ENCODE assay signal across 14 mouse cellular contexts in genomic region chr19:43156085-43156484, GRCm38 (mm10).
A peak's percentile ranks its signal among the peaks of the same experiment; 100 is the strongest.
DNase-seq lines count a peak whose midpoint lies in the region; ATAC-seq and TF ChIP-seq lines count a peak whose summit lies in the region.
"Had no signal": no experiment of that assay in that cellular context is flagged by ENCODE, and none has a peak within 500 bp of the region (broad histone marks: within the 10 kb centered on the region; RNA-seq: fewer than 3 reads in every experiment).

No protein-coding gene starts in this region.

- no peaks in the 10 kb centered on the region for H3K36me3 ChIP-seq in kidney, adult 2 months (ENCODE audit: control insufficient read depth, insufficient read depth, low read length)
- H3K36me3 ChIP-seq in embryonic facial prominence, embryonic 14.5 days (ENCODE audit: control insufficient read depth, insufficient read depth, low read length) = no peaks in the 10 kb centered on the region
- no peaks in the 10 kb centered on the region for H3K36me3 ChIP-seq in limb, embryonic 14.5 days (ENCODE audit: control insufficient read depth, insufficient read depth, low read length)

- WGBS in kidney, adult 2 months = 27% methylated on average over 8 of the region's 8 CpGs
- WGBS in embryonic facial prominence, embryonic 14.5 days = 38% methylated on average over 8 of the region's 8 CpGs
- 23% methylated on average over 8 of the region's 8 CpGs for WGBS in limb, embryonic 14.5 days

- no peaks in the 10 kb centered on the region for H3K4me1 ChIP-seq in kidney, adult 2 months (ENCODE audit: control insufficient read depth, insufficient read depth, low read length)
- H3K4me1 ChIP-seq in embryonic facial prominence, embryonic 14.5 days (ENCODE audit: control insufficient read depth, insufficient read depth, low read length) = peaks cover 6% of the 10 kb centered on the region; the same call in 1 of the 2 replicates
- H3K4me1 ChIP-seq in limb, embryonic 14.5 days (ENCODE audit: control insufficient read depth, insufficient read depth, low read length) = peaks cover 3% of the 10 kb centered on the region; the same call in 1 of the 2 replicates

- H3K27me3 ChIP-seq in kidney, adult 2 months (replicated peaks; ENCODE audit: control insufficient read depth, insufficient read depth, low read length) = no peaks in the 10 kb centered on the region
- H3K27me3 ChIP-seq in embryonic facial prominence, embryonic 14.5 days (replicated peaks; ENCODE audit: control insufficient read depth, insufficient read depth, low read length) = no peaks in the 10 kb centered on the region
- H3K27me3 ChIP-seq in limb, embryonic 14.5 days (ENCODE audit: control insufficient read depth, insufficient read depth, low read length) = no peaks in the 10 kb centered on the region

- no peak overlapping the region for H3K27ac ChIP-seq in kidney, adult 2 months (ENCODE audit: insufficient read depth, low read depth, low read length)
- no peak overlapping the region for H3K27ac ChIP-seq in embryonic facial prominence, embryonic 14.5 days (replicated peaks; ENCODE audit: low read depth, low read length)
- no peak overlapping the region for H3K27ac ChIP-seq in limb, embryonic 14.5 days (replicated peaks; ENCODE audit: low read depth, low read length)
- H3K27ac ChIP-seq: hindbrain, postnatal 0 days had no signal

- no peaks in the 10 kb centered on the region for H3K9me3 ChIP-seq in embryonic facial prominence, embryonic 14.5 days (ENCODE audit: control insufficient read depth, low read length)
- no peaks in the 10 kb centered on the region for H3K9me3 ChIP-seq in limb, embryonic 14.5 days (ENCODE audit: control insufficient read depth, low read length)

- no peak for TF ChIP-seq POLR2A in kidney, adult 2 months (IDR thresholded peaks at IDR 0.05; ENCODE audit: low read depth, low read length)
- TF ChIP-seq POLR2A in limb, embryonic 14.5 days (IDR thresholded peaks at IDR 0.05; ENCODE audit: borderline replicate concordance, extremely low read depth, insufficient read depth, insufficient read length) = no peak

- H3K4me2 ChIP-seq in embryonic facial prominence, embryonic 14.5 days (ENCODE audit: low read depth, low read length) = 0 out of 2 replicates have a peak overlapping the region, but pooled peaks have one; percentile 1
- H3K4me2 ChIP-seq in limb, embryonic 14.5 days (replicated peaks; ENCODE audit: low read depth, low read length, severe bottlenecking) = no peak overlapping the region
- H3K4me2 ChIP-seq: liver, embryonic 11.5 days had no signal

- peak; percentile 23 for DNase-seq in embryo, embryonic 11 days
- no peak for DNase-seq in embryo, embryonic 9.5 days (ENCODE audit: extremely low spot score)
- DNase-seq in kidney, postnatal 10 days = peak; percentile 26
- DNase-seq in kidney, adult 2 months = no peak
- DNase-seq in embryonic facial prominence, embryonic 14.5 days (ENCODE audit: low spot score) = peak; percentile 56
- DNase-seq in limb, embryonic 14.5 days (ENCODE audit: low spot score) = peak; percentile 45
- no peak for DNase-seq in thymus, postnatal 25 days
- DNase-seq: adrenal gland, postnatal 10 days; cerebellum, postnatal 25 days; kidney, postnatal 36 days had no signal

- H3K9ac ChIP-seq in embryonic facial prominence, embryonic 14.5 days (ENCODE audit: low read depth, low read length) = no peak overlapping the region
- H3K9ac ChIP-seq in limb, embryonic 14.5 days (ENCODE audit: low read depth, low read length, severe bottlenecking) = no peak overlapping the region

- no peak for TF ChIP-seq CTCF in kidney, adult 2 months (conservative IDR thresholded peaks at IDR 0.05; ENCODE audit: insufficient read depth, insufficient read length, low read depth, low read length)

- H3K4me3 ChIP-seq in kidney, adult 2 months (ENCODE audit: insufficient read depth, low read depth, low read length) = no peak overlapping the region
- no peak overlapping the region for H3K4me3 ChIP-seq in embryonic facial prominence, embryonic 14.5 days (ENCODE audit: low read depth, low read length)
- H3K4me3 ChIP-seq in limb, embryonic 14.5 days (replicated peaks; ENCODE audit: low read length) = no peak overlapping the region
- H3K4me3 ChIP-seq: erythroblast, embryonic 14.5 days had no signal

- no peak for ATAC-seq in embryonic facial prominence, embryonic 14.5 days (ENCODE audit: low read depth)
- ATAC-seq in limb, embryonic 14.5 days (ENCODE audit: low FRiP score, low read depth) = peak; percentile 73; the same call in 1 of the 2 replicates
- no peak for ATAC-seq in granulocyte monocyte progenitor cell, adult 5-6 weeks (replicated peaks; ENCODE audit: poor library complexity, severe bottlenecking)
- ATAC-seq: hindbrain, postnatal 0 days had no signal

Comparison
In these comparisons a context has a peak if more than half of its experiments do, and no peak if none do; other contexts are left out.
1. DNase-seq: peak in embryo, embryonic 11 days (single experiment), kidney, postnatal 10 days (single experiment), embryonic facial prominence, embryonic 14.5 days (single experiment) and limb, embryonic 14.5 days (single experiment); none in embryo, embryonic 9.5 days (single experiment), kidney, adult 2 months (single experiment) and thymus, postnatal 25 days (single experiment).